Mouse (Mus musculus) MEL (cell line): ENCODE measurements around the gene Gtf2h5.

Experiments used
- MAZ ChIP-seq: IDR thresholded peaks from 2 replicates; pipeline ENCODE4 v1.6.1; 2012; ENCODE audit warnings: low read depth, mild to moderate bottlenecking, inconsistent platforms, low read length, improper control_type of control experiment
- MXI1 ChIP-seq: IDR thresholded peaks from 2 replicates; pipeline ENCODE4 v1.6.1; 2011; ENCODE audit warnings: mild to moderate bottlenecking, low read depth, low read length, improper control_type of control experiment
- NELFE ChIP-seq: IDR thresholded peaks from 2 replicates; pipeline ENCODE4 v1.6.1; 2011; ENCODE audit warnings: low read depth, low read length, improper control_type of control experiment

GRCm38 (mm10) chr17:6079287-6080122 lies at the start of gene Gtf2h5, which contains the start of gene Serac1:
- TF ChIP-seq MAZ (peak; percentile 76; the same call in 1 of the 2 replicates), NELFE (peak; percentile 87), MXI1 (peak; percentile 92)
